Mouse (Mus musculus): ENCODE data around the gene Slit3. TPM values are rescaled to one million over a fixed set of nuclear protein-coding genes. Genes with fewer than 3 reads are reported as not detected.

Gene Slit3
- total RNA-seq, 2 experiments from 2014 or later: 9.5 to 13.2 TPM

GRCm38 (mm10) chr11:35275300-35275699 lies 154.3 kb downstream of the Slit3 start:
- no peak for DNase-seq

DNA sequence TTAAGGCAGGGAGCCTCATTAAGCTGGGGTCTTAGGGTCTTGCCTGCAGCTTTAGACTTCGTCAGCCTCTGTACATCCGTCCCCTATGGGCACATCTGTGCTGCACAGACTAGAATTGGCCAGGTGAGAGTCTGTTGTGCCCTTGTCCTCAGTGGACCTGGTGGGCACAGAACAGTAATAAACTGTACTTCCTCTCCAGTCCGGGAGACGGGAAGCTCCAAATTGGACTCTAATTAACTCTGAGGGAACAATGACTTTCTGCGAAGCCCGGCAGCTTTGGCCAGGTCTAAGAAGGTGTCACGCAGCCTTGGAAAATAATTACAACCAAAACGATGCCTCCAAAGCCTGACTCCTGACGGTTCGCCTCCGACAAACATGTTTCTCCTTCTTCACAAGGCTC lies 155.0 kb downstream of the Slit3 start:
- no peak for DNase-seq

DNA sequence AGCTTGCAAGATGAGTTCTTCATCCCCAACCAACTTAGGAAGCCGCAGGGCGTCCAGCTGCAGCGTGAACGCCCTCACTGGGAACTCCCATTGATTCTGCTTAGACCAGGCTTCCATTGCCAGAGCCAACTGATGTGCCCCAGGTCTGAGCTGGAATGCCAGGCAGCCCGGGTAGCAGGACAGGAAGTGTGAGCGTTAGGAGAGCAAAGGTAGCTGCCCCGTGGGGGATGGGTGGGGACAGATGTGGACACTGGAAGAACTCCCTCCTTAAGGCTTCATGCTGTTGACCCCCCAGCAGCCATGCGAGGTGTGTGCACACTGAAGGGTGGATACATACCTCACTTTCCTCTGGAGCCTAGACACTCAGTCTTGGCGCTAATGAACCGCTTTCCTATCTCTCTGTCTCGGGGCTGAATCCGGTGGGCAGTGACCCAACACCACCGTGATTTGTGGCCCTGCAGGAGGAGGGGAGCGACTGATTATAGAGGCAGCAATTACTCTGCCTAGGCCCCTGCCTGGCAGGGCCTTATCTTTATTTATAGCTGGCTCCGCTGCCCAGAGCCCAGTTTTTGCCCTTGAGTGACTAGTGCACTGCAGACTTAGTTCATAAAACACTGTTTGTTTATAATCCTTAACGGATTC lies 157.2 kb downstream of the Slit3 start:
- DNase-seq: no peak

GRCm38 (mm10) chr11:35280826-35281225 lies 159.8 kb downstream of the Slit3 start:
- no peak for DNase-seq

DNA sequence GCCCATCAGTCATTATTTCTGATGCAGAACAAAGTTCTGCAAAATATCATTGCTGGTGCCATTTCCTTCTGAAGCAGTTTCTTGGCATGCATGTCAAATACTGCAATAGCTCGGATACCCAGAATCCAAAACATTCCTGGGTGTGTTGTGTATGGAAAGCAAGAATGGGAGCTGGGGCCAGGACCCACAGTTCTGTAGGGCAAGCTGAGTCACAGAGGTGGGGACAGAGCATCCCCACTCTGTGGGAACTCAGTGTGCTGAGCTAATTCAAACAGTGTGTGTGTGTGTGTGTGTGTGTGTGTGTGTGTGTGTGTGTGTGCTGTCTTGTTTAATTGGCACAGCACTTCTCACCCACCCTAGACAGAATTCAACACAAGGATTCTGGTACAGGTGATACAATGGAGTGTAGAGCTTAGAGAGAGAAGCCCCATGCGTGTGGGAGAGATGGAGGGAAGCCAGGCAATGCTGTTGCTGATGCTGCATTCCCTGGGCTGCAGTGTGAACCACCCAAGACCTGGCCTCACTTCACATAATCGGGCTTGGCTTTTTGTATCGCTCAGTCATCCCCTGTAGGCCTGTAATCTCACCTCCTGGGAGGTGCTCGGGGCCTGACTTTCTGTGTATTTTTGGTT lies 161.1 kb downstream of the Slit3 start:
- no peak for DNase-seq

GRCm38 (mm10) chr11:35282825-35283571 lies 162.0 kb downstream of the Slit3 start:
- no peak for DNase-seq

DNA sequence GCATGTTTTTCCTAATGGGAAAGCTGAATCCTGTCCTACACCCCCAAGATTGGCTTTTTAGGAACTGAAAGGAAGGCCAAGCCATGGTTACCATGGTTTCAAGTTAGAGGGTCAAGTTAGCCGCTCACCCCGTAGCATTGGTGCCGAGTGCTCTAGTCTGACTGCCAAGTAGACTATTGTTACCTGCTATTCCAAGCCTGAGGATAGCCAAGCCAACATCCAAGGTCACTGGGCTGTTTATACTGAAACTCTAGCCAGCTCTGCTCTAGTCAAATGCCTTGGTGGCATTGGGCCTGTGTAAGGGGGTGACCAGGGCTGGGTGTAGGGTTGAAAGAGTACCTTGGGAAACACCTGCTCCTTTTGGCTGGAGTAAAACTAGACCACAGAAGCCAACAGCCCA lies 162.7 kb downstream of the Slit3 start:
- DNase-seq: no peak

DNA sequence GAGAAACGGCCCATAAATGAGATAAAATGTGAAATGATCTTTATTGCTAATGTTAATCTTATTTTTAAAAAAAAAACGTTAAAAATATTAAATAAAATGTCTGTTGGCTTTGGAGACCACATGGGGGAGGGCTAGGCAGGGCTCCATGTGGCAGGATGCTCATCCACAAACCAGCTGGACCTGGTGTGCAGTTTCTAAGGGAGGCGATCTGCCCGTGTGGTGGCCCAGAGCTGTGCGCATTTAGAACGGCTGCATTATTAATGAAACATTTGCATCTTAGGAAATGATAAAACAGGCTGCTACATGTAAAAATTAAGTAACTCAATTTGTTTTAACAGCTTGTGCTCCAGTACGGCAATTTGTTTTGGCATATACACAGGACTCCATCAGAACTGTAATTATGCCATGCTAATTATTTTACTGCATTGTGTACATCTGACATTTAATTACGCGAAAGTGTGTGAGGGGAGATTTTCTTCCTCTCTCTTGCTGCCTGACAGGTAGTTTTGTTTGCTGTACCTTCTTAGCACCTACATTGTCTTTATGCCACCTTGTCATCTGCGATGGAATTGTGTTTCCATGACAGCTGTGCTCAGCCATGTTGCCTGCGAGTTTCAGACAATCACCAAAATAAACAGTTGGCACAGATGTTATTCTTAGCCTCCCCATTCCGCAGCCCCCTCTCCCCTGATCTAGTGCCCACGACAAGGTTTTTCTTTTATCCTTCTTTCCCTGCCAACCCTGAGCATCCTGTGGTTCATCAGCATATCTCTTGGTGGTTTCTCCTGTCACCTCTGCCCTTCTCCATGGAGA lies 165.8 kb downstream of the Slit3 start:
- DNase-seq: no peak

GRCm38 (mm10) chr11:35288056-35288455 lies 167.0 kb downstream of the Slit3 start:
- DNase-seq: peak; percentile 55

DNA sequence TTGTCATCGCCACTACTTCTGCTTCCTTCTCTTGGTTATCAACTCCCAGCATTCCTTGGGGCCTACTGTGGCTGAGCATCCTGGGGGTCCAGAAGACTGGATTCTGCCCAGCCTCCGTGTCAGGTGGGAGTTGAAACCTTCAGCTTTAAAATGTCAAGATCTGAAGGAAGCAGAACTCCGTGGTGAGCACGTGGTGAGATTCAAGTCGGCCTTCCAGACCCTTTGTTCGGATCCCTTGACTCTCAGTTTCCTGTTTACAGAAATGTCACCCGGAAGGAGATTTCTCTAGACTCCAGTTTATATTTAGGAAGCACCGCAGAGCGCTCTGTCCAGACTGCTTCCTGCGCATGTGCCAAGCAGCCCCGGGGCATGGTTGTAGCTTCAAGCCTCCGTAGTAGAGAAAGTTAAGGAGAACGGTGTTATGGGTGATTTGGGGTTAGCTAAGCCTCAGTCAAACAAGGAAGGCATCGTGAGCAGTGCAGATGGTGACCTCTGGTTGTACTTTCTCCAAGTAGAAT lies 167.8 kb downstream of the Slit3 start:
- DNase-seq: no peak

DNA sequence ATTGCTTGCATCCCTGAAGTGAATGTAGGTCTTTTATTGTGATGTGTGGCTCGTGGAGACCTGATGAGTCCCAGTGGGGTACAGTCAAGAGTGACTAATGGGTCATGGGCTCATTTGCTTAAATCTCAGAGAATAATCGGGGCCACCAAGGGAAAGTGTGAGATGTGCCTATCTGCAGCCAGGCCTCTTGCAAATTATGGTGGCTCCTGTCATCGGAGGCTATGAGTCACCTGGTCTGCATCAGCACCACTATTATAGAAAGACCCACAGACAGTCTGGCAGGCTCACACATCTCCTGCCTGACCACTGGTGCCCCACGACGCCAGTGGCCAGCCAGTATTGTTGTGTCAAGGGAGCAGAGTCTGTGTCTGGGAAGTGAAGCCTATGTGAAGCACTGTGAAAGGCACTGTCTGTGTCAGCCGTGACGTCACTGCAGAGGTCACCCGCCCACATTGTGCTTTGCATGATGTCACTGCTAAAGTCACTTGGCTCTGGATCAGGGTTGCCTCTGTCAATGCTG lies 171.3 kb downstream of the Slit3 start:
- no peak for DNase-seq

DNA sequence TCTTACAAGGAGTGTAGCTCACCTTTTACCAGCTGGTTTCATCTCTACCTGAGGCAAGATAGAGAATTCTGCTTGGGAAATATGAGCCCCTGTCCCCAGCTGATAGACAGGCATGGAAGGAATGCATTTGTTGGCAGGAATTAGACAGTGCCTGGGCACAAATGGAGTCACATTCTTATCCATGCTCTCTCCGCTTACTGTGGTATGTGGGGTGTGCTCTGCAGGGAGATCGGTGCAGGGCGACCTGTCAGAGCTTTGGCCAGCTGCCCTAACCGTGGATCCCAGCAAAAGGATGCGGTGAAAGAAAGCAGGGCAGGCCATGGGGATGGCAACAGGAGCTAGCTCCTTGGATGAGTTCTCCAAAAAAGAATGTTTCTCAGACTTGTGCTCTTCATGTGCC lies 172.2 kb downstream of the Slit3 start:
- no peak for DNase-seq

DNA sequence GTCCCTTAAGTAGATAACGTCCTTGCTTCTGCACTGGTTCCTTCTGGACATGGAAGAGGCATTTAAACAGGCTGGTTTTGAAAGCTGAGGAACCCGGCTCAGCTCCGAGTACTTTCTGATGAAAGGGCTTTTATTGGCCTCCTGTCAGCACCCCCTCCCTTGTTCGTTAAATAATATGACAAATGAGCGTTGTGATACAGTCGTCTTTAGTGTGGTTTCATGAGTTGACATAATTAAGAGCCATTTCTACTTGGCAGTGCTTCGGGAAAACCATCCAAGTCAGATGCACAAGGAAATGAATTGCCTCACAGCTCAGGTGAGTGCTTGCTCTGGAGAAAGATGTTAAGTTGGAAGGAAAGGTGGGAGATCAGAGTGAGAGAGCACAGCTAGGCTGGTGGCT lies 173.6 kb downstream of the Slit3 start:
- DNase-seq: no peak

- DNase-seq: no peak
Measured at GRCm38 (mm10) chr11:35295162-35295799, 174.3 kb downstream of the Slit3 start.

DNA sequence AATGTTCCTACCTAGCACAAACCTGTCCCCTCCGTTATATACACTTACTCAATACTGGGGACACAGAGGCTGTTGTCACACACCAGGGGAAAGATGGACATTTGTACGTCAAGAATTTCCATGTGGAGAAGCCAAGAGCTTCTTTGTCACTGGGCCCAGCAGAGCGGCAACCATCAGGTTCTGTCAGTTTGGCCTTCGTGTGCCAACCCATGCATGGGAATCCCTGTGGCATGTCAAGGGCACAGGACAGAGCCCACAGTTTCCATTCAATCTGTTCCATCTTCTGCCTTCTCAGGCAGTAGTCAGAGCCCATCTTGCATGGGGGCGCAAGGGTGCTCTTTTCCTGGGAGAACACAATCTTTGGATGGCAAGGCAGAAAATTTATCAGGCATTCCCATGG lies 175.8 kb downstream of the Slit3 start:
- DNase-seq: no peak

DNA sequence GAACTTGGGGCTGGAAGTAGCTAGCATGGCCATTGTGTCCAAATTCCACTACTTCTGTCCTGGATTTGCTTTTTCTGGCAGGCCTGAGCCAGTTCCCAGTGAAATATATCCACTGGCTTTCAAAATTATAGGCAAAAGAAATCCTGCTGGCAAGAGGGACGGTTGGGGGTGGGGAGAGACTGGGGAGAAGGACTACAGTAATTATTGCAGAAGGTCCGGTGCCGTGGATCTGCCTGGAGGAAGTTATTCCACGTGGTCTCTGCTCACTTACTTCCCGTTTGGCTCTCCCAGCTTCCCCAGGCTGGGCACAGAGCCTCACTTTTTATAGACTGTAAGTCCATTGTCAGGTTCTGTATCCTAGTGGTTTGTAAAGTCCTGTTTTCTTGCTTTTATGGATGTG lies 176.3 kb downstream of the Slit3 start:
- peak; percentile 76 for DNase-seq

GRCm38 (mm10) chr11:35298526-35298925 lies 177.5 kb downstream of the Slit3 start:
- DNase-seq: no peak

- no peak for DNase-seq
Measured at GRCm38 (mm10) chr11:35299857-35300375, 178.9 kb downstream of the Slit3 start.

GRCm38 (mm10) chr11:35302272-35302671 lies 181.2 kb downstream of the Slit3 start:
- no peak for DNase-seq

- no peak for DNase-seq
Measured at GRCm38 (mm10) chr11:35304216-35304975, 183.4 kb downstream of the Slit3 start.

GRCm38 (mm10) chr11:35305111-35305510 lies 184.1 kb downstream of the Slit3 start:
- DNase-seq: no peak
